Mouse (Mus musculus): Measurements from ENCODE around the gene Rgs7. TPM values are rescaled to one million over a fixed set of nuclear protein-coding genes. Genes with fewer than 3 reads are reported as not detected.

Gene Rgs7
- polyA plus RNA-seq, 1 experiment from 2014 or later, result 9.4 TPM

DNA sequence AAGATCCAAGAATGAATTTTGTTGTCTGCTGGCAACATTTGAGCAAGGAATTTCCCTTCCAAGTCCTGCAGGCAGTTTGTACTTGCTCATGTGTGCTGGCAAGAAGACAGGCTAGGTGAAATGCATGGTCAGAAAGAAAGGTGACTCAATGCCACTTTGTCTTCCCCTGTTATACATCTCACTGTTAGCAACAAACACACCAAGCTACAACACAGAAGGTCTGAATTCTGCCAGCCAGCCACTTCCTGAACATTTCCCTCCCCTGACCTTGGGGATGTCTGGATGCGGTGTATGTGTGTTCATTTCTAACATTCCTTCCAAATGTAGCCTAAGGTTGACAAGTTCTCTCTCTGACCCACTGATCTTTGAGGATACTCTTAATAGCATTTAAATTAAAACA, 191.4 kb downstream of the Rgs7 start:
- Histone ChIP-seq H3K27ac (ENCODE audit: low read depth, low read length) (no peak overlapping the region), H3K9ac (ENCODE audit: low read depth, low read length) (no peak overlapping the region), H3K4me2 (replicated peaks; ENCODE audit: low read depth, low read length) (no peak overlapping the region), H3K4me1 (replicated peaks; ENCODE audit: control insufficient read depth, insufficient read depth, low read length) (no peaks in the 10 kb centered on the region), H3K36me3 (ENCODE audit: control insufficient read depth, insufficient read depth, low read length) (no peaks in the 10 kb centered on the region), H3K9me3 (ENCODE audit: control insufficient read depth, low read length) (no peaks in the 10 kb centered on the region), H3K27me3 (ENCODE audit: control insufficient read depth, insufficient read depth, low read length) (no peaks in the 10 kb centered on the region), H3K4me3 (ENCODE audit: low read depth, low read length) (no peak overlapping the region)
- 80% methylated on average over 1 of the region's 1 CpGs for WGBS
- no peak for DNase-seq (ENCODE audit: low spot score)
- ATAC-seq (ENCODE audit: low FRiP score), result no peak

GRCm38 (mm10) chr1:175300404-175300803, 191.9 kb downstream of the Rgs7 start:
- 75% methylated on average over 3 of the region's 3 CpGs for WGBS

GRCm38 (mm10) chr1:175299603-175300397, 192.5 kb downstream of the Rgs7 start:
- Histone ChIP-seq H3K4me1 (replicated peaks; ENCODE audit: control insufficient read depth, insufficient read depth, low read length) (no peaks in the 10 kb centered on the region), H3K27ac (ENCODE audit: low read depth, low read length) (no peak overlapping the region), H3K27me3 (ENCODE audit: control insufficient read depth, insufficient read depth, low read length) (no peaks in the 10 kb centered on the region), H3K9me3 (ENCODE audit: control insufficient read depth, low read length) (no peaks in the 10 kb centered on the region), H3K4me3 (ENCODE audit: low read depth, low read length) (no peak overlapping the region), H3K4me2 (replicated peaks; ENCODE audit: low read depth, low read length) (no peak overlapping the region), H3K9ac (ENCODE audit: low read depth, low read length) (no peak overlapping the region), H3K36me3 (ENCODE audit: control insufficient read depth, insufficient read depth, low read length) (no peaks in the 10 kb centered on the region)
- DNase-seq (ENCODE audit: low spot score), result no peak
- WGBS, result 88% methylated on average over 2 of the region's 2 CpGs
- ATAC-seq (ENCODE audit: low FRiP score), result no peak

More at GRCm38 (mm10) chr1:175300404-175300803, 191.9 kb downstream of the Rgs7 start:
- Histone ChIP-seq H3K27me3 (ENCODE audit: control insufficient read depth, insufficient read depth, low read length) (no peaks in the 10 kb centered on the region), H3K9me3 (ENCODE audit: control insufficient read depth, low read length) (no peaks in the 10 kb centered on the region), H3K9ac (ENCODE audit: low read depth, low read length) (no peak overlapping the region), H3K4me2 (replicated peaks; ENCODE audit: low read depth, low read length) (no peak overlapping the region), H3K36me3 (ENCODE audit: control insufficient read depth, insufficient read depth, low read length) (no peaks in the 10 kb centered on the region), H3K27ac (ENCODE audit: low read depth, low read length) (no peak overlapping the region), H3K4me3 (ENCODE audit: low read depth, low read length) (no peak overlapping the region), H3K4me1 (replicated peaks; ENCODE audit: control insufficient read depth, insufficient read depth, low read length) (no peaks in the 10 kb centered on the region)
- DNase-seq (ENCODE audit: low spot score) (no peak), ATAC-seq (ENCODE audit: low FRiP score) (no peak)

DNA sequence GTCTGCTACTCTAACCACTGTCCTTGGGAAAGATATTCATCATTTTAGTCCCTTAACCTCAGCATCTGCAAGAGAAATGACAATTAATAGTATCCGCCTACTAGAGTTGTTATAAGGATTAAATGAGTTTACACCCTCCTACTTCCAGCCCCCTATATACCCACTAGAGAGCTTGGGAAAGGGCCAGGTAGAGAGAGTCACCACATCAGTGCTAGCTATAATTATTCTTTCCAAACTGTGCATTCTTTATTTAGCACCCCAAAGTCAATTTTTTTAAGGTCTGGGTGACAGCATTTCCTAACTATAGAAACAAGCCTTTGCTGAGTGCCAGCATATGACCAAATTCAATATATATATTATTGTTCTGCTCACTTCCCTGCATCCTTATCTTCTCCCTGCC, 195.4 kb downstream of the Rgs7 start:
- no peak overlapping the region for H3K27ac ChIP-seq (ENCODE audit: low read depth, low read length)
- H3K9ac ChIP-seq (ENCODE audit: low read depth, low read length), result no peak overlapping the region
- 96% methylated on average over 1 of the region's 1 CpGs for WGBS
- no peaks in the 10 kb centered on the region for H3K36me3 ChIP-seq (ENCODE audit: control insufficient read depth, insufficient read depth, low read length)
- H3K4me2 ChIP-seq (replicated peaks; ENCODE audit: low read depth, low read length), result no peak overlapping the region
- no peak overlapping the region for H3K4me3 ChIP-seq (ENCODE audit: low read depth, low read length)
- no peaks in the 10 kb centered on the region for H3K4me1 ChIP-seq (replicated peaks; ENCODE audit: control insufficient read depth, insufficient read depth, low read length)
- no peak for DNase-seq (ENCODE audit: low spot score)
- H3K9me3 ChIP-seq (ENCODE audit: control insufficient read depth, low read length), result no peaks in the 10 kb centered on the region
- no peaks in the 10 kb centered on the region for H3K27me3 ChIP-seq (ENCODE audit: control insufficient read depth, insufficient read depth, low read length)
- ATAC-seq (ENCODE audit: low FRiP score), result no peak

DNA sequence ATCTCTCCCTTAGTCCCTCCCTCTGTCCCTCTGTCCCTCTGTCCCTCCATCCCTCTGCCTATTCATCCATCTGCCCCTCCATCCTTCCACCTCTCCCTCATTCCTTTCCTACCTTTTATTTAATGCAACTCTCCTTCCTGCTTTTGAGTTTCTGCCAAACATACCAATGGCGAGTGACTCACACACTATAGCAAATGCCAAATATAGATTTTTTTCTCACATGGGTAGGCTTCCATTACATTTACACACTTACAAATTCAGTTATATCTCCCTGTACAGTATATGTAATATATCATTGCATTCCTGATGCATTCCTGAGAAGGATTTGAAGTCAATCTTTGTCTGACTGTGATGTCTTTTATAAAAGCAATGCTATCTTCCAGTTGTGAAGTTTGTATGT, 202.2 kb downstream of the Rgs7 start:
- no peaks in the 10 kb centered on the region for H3K27me3 ChIP-seq (ENCODE audit: control insufficient read depth, insufficient read depth, low read length)
- H3K9me3 ChIP-seq (ENCODE audit: control insufficient read depth, low read length), result no peaks in the 10 kb centered on the region
- no peaks in the 10 kb centered on the region for H3K4me1 ChIP-seq (replicated peaks; ENCODE audit: control insufficient read depth, insufficient read depth, low read length)
- no peak overlapping the region for H3K4me3 ChIP-seq (ENCODE audit: low read depth, low read length)
- no peak for DNase-seq (ENCODE audit: low spot score)
- H3K36me3 ChIP-seq (ENCODE audit: control insufficient read depth, insufficient read depth, low read length), result no peaks in the 10 kb centered on the region
- 91% methylated on average over 1 of the region's 1 CpGs for WGBS
- no peak overlapping the region for H3K9ac ChIP-seq (ENCODE audit: low read depth, low read length)
- H3K27ac ChIP-seq (ENCODE audit: low read depth, low read length), result no peak overlapping the region
- H3K4me2 ChIP-seq (replicated peaks; ENCODE audit: low read depth, low read length), result no peak overlapping the region
- no peak for ATAC-seq (ENCODE audit: low FRiP score)

DNA sequence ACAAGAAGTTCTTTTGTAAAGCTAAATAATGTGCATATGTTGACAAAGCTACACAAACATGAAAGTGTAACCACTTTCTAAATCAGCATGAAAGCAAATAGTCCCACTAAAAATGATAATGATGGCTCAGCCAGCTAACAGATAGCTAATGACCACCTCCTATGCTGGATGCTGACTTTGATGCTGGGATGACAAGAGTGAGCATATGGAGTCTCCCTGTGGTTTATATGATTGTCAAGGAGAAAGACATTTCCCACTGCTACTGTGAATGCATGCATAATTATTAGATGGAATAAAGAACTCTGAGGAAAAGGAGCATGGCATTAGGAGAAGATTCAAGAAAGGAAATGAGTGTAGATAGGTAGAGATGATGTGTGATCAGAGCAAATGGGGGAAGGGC, 230.0 kb downstream of the Rgs7 start:
- DNase-seq (ENCODE audit: low spot score) (no peak), ATAC-seq (ENCODE audit: low FRiP score) (no peak)
- Histone ChIP-seq H3K4me3 (ENCODE audit: low read depth, low read length) (no peak overlapping the region), H3K4me1 (replicated peaks; ENCODE audit: control insufficient read depth, insufficient read depth, low read length) (no peaks in the 10 kb centered on the region), H3K27ac (ENCODE audit: low read depth, low read length) (no peak overlapping the region), H3K27me3 (ENCODE audit: control insufficient read depth, insufficient read depth, low read length) (no peaks in the 10 kb centered on the region), H3K9ac (ENCODE audit: low read depth, low read length) (no peak overlapping the region), H3K4me2 (replicated peaks; ENCODE audit: low read depth, low read length) (no peak overlapping the region), H3K36me3 (ENCODE audit: control insufficient read depth, insufficient read depth, low read length) (no peaks in the 10 kb centered on the region), H3K9me3 (ENCODE audit: control insufficient read depth, low read length) (no peaks in the 10 kb centered on the region)

- H3K27ac ChIP-seq (ENCODE audit: low read depth, low read length), result no peak overlapping the region
- ATAC-seq (ENCODE audit: low FRiP score), result no peak
- DNase-seq (ENCODE audit: low spot score), result no peak
- no peaks in the 10 kb centered on the region for H3K4me1 ChIP-seq (replicated peaks; ENCODE audit: control insufficient read depth, insufficient read depth, low read length)
- no peaks in the 10 kb centered on the region for H3K9me3 ChIP-seq (ENCODE audit: control insufficient read depth, low read length)
- no peaks in the 10 kb centered on the region for H3K36me3 ChIP-seq (ENCODE audit: control insufficient read depth, insufficient read depth, low read length)
- H3K27me3 ChIP-seq (ENCODE audit: control insufficient read depth, insufficient read depth, low read length), result no peaks in the 10 kb centered on the region
- WGBS, result 67% methylated on average over 1 of the region's 1 CpGs
- H3K4me3 ChIP-seq (ENCODE audit: low read depth, low read length), result no peak overlapping the region
- no peak overlapping the region for H3K4me2 ChIP-seq (replicated peaks; ENCODE audit: low read depth, low read length)
- H3K9ac ChIP-seq (ENCODE audit: low read depth, low read length), result no peak overlapping the region
Observed at GRCm38 (mm10) chr1:175259374-175259773, 232.9 kb downstream of the Rgs7 start.

DNA sequence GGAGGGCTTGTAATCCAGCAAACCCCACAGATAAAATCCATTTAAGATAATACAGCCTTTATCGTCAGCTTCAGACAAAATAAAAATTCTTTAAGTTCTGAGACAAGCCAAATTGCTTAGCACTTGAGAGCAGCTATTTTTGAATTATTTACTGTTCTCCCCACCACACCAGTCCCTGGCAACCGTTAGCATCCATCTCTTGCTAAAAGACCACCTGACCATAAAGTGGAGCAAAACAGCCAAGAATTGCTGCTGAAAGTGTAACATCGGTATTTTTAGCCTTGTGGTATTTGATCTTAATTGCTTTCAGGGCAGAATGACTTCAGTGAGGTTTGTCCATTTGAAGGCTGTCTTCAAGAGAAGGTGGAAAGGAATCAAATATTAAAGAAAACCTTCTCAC, 237.1 kb downstream of the Rgs7 start:
- no peaks in the 10 kb centered on the region for H3K9me3 ChIP-seq (ENCODE audit: control insufficient read depth, low read length)
- no peak overlapping the region for H3K27ac ChIP-seq (ENCODE audit: low read depth, low read length)
- H3K4me1 ChIP-seq (replicated peaks; ENCODE audit: control insufficient read depth, insufficient read depth, low read length), result no peaks in the 10 kb centered on the region
- H3K4me3 ChIP-seq (ENCODE audit: low read depth, low read length), result no peak overlapping the region
- WGBS, result 84% methylated on average over 3 of the region's 3 CpGs
- no peak overlapping the region for H3K4me2 ChIP-seq (replicated peaks; ENCODE audit: low read depth, low read length)
- no peaks in the 10 kb centered on the region for H3K27me3 ChIP-seq (ENCODE audit: control insufficient read depth, insufficient read depth, low read length)
- H3K9ac ChIP-seq (ENCODE audit: low read depth, low read length), result no peak overlapping the region
- DNase-seq (ENCODE audit: low spot score) (no peak), ATAC-seq (ENCODE audit: low FRiP score) (no peak)
- no peaks in the 10 kb centered on the region for H3K36me3 ChIP-seq (ENCODE audit: control insufficient read depth, insufficient read depth, low read length)

- no peaks in the 10 kb centered on the region for H3K36me3 ChIP-seq (ENCODE audit: control insufficient read depth, insufficient read depth, low read length)
- H3K27me3 ChIP-seq (ENCODE audit: control insufficient read depth, insufficient read depth, low read length), result no peaks in the 10 kb centered on the region
- H3K4me3 ChIP-seq (ENCODE audit: low read depth, low read length), result no peak overlapping the region
- no peaks in the 10 kb centered on the region for H3K9me3 ChIP-seq (ENCODE audit: control insufficient read depth, low read length)
- DNase-seq (ENCODE audit: low spot score) (no peak), ATAC-seq (ENCODE audit: low FRiP score) (no peak)
- no peak overlapping the region for H3K9ac ChIP-seq (ENCODE audit: low read depth, low read length)
- no peak overlapping the region for H3K27ac ChIP-seq (ENCODE audit: low read depth, low read length)
- no peaks in the 10 kb centered on the region for H3K4me1 ChIP-seq (replicated peaks; ENCODE audit: control insufficient read depth, insufficient read depth, low read length)
- 66% methylated on average over 3 of the region's 3 CpGs for WGBS
- H3K4me2 ChIP-seq (replicated peaks; ENCODE audit: low read depth, low read length), result no peak overlapping the region
Observed at GRCm38 (mm10) chr1:175254724-175255123, 237.6 kb downstream of the Rgs7 start.

Measured in hindbrain, embryonic 11.5 days (tissue).